ENCODE assay signal across 9 mouse cellular contexts in genomic region chr6:93445124-93445523, GRCm38 (mm10).
A peak's percentile ranks its signal among the peaks of the same experiment; 100 is the strongest.
DNase-seq lines count a peak whose midpoint lies in the region; ATAC-seq and TF ChIP-seq lines count a peak whose summit lies in the region.
"Had no signal": no experiment of that assay in that cellular context is flagged by ENCODE, and none has a peak within 500 bp of the region (broad histone marks: within the 10 kb centered on the region; RNA-seq: fewer than 3 reads in every experiment).

No protein-coding gene starts in this region.

- TF ChIP-seq CTCF in liver, adult 2 months (IDR thresholded peaks at IDR 0.05; ENCODE audit: low read depth, low read length) = no peak

- no peak for TF ChIP-seq POLR2A in liver, adult 2 months (IDR thresholded peaks at IDR 0.05; ENCODE audit: extremely low read depth, insufficient read depth, low read length)

- H3K9me3 ChIP-seq in forebrain, embryonic 14.5 days (replicated peaks; ENCODE audit: control insufficient read depth, low read length) = no peaks in the 10 kb centered on the region
- no peaks in the 10 kb centered on the region for H3K9me3 ChIP-seq in forebrain, embryonic 15.5 days
- H3K9me3 ChIP-seq in liver, embryonic 11.5 days (ENCODE audit: control insufficient read depth, low read length) = no peaks in the 10 kb centered on the region
- H3K9me3 ChIP-seq: limb, embryonic 15.5 days had no signal

- no peak overlapping the region for H3K27ac ChIP-seq in forebrain, embryonic 14.5 days (ENCODE audit: low read depth, low read length)
- H3K27ac ChIP-seq in forebrain, embryonic 15.5 days (replicated peaks) = no peak overlapping the region
- no peak overlapping the region for H3K27ac ChIP-seq in liver, adult 2 months (replicated peaks; ENCODE audit: insufficient read depth, low read depth, low read length)
- no peak overlapping the region for H3K27ac ChIP-seq in liver, embryonic 11.5 days (ENCODE audit: low read depth, low read length)
- H3K27ac ChIP-seq: limb, embryonic 15.5 days had no signal

- H3K4me1 ChIP-seq in forebrain, embryonic 14.5 days (ENCODE audit: control insufficient read depth, insufficient read depth, low read length) = peaks cover 10% of the 10 kb centered on the region
- peaks cover 12% of the 10 kb centered on the region for H3K4me1 ChIP-seq in forebrain, embryonic 15.5 days
- no peaks in the 10 kb centered on the region; the same call in 1 of the 2 replicates for H3K4me1 ChIP-seq in liver, adult 2 months (ENCODE audit: control insufficient read depth, insufficient read depth, low read length)
- no peaks in the 10 kb centered on the region; the same call in 1 of the 2 replicates for H3K4me1 ChIP-seq in liver, embryonic 11.5 days (replicated peaks; ENCODE audit: control insufficient read depth, insufficient read depth, low read length)

- no peak for ATAC-seq in forebrain, embryonic 14.5 days
- ATAC-seq in forebrain, embryonic 15.5 days (replicated peaks) = no peak
- no peak for ATAC-seq in liver, embryonic 11.5 days (replicated peaks; ENCODE audit: low FRiP score)
- ATAC-seq in megakaryocyte-erythroid progenitor cell, adult 5-6 weeks (replicated peaks; ENCODE audit: low FRiP score, low TSS enrichment, poor library complexity, severe bottlenecking) = no peak

- H3K4me2 ChIP-seq in forebrain, embryonic 14.5 days (ENCODE audit: low read length) = no peak overlapping the region
- no peak overlapping the region for H3K4me2 ChIP-seq in forebrain, embryonic 15.5 days (replicated peaks)
- no peak overlapping the region for H3K4me2 ChIP-seq in liver, embryonic 11.5 days
- H3K4me2 ChIP-seq: limb, embryonic 15.5 days had no signal

- DNase-seq in forebrain, embryonic 14.5 days (ENCODE audit: low spot score) = peak; percentile 65
- peak; percentile 32 for DNase-seq in liver, adult 2 months (ENCODE audit: extremely low read depth, low read depth, low spot score)
- no peak for DNase-seq in liver, embryonic 11.5 days (ENCODE audit: low spot score)
- peak; percentile 54 for DNase-seq in embryo, embryonic 9.5 days (ENCODE audit: extremely low spot score)
- DNase-seq in lung, postnatal 25 days (ENCODE audit: low spot score) = peak; percentile 56
- no peak for DNase-seq in Muller cell, postnatal 12 days (ENCODE audit: inconsistent ontology term)

- H3K9ac ChIP-seq in forebrain, embryonic 14.5 days (ENCODE audit: low read length) = no peak overlapping the region
- H3K9ac ChIP-seq in forebrain, embryonic 15.5 days (replicated peaks) = no peak overlapping the region
- no peak overlapping the region for H3K9ac ChIP-seq in liver, adult 2 months (ENCODE audit: low read depth, low read length)
- no peak overlapping the region for H3K9ac ChIP-seq in liver, embryonic 11.5 days (ENCODE audit: low read depth, low read length)
- H3K9ac ChIP-seq: limb, embryonic 15.5 days had no signal

- H3K36me3 ChIP-seq in forebrain, embryonic 14.5 days (ENCODE audit: control insufficient read depth, insufficient read depth, low read length) = no peaks in the 10 kb centered on the region
- H3K36me3 ChIP-seq in forebrain, embryonic 15.5 days = no peaks in the 10 kb centered on the region
- H3K36me3 ChIP-seq in liver, adult 2 months (ENCODE audit: control insufficient read depth, insufficient read depth, low read length) = no peaks in the 10 kb centered on the region
- no peaks in the 10 kb centered on the region for H3K36me3 ChIP-seq in liver, embryonic 11.5 days (ENCODE audit: control insufficient read depth, insufficient read depth, low read length)
- H3K36me3 ChIP-seq: limb, embryonic 15.5 days had no signal

- 56% methylated on average over 5 of the region's 5 CpGs for WGBS in forebrain, embryonic 14.5 days
- 58% methylated on average over 5 of the region's 5 CpGs for WGBS in forebrain, embryonic 15.5 days
- WGBS in liver, adult 2 months = 57% methylated on average over 5 of the region's 5 CpGs
- WGBS in liver, embryonic 11.5 days = 61% methylated on average over 5 of the region's 5 CpGs

- no peak overlapping the region for H3K4me3 ChIP-seq in forebrain, embryonic 14.5 days (ENCODE audit: low read depth, low read length)
- no peak overlapping the region for H3K4me3 ChIP-seq in forebrain, embryonic 15.5 days
- no peak overlapping the region for H3K4me3 ChIP-seq in liver, adult 2 months (ENCODE audit: insufficient read depth, low read depth, low read length)
- no peak overlapping the region for H3K4me3 ChIP-seq in liver, embryonic 11.5 days (ENCODE audit: low read depth, low read length)
- H3K4me3 ChIP-seq: limb, embryonic 15.5 days had no signal

- H3K27me3 ChIP-seq in forebrain, embryonic 14.5 days (replicated peaks; ENCODE audit: control insufficient read depth, insufficient read depth, low read length) = no peaks in the 10 kb centered on the region
- H3K27me3 ChIP-seq in forebrain, embryonic 15.5 days = no peaks in the 10 kb centered on the region
- no peaks in the 10 kb centered on the region for H3K27me3 ChIP-seq in liver, adult 2 months (ENCODE audit: control insufficient read depth, insufficient read depth, low read length)
- H3K27me3 ChIP-seq in liver, embryonic 11.5 days (replicated peaks; ENCODE audit: control insufficient read depth, insufficient read depth, low read length) = no peaks in the 10 kb centered on the region
- H3K27me3 ChIP-seq: limb, embryonic 15.5 days had no signal

- H3K79me2 ChIP-seq in liver, adult 2 months (ENCODE audit: control insufficient read depth, insufficient read depth, low read length) = no peaks in the 10 kb centered on the region

Comparison
In these comparisons a context has a peak if more than half of its experiments do, and no peak if none do; other contexts are left out.
1. DNase-seq: peak in forebrain, embryonic 14.5 days (single experiment), liver, adult 2 months (single experiment), embryo, embryonic 9.5 days (single experiment) and lung, postnatal 25 days (single experiment); none in liver, embryonic 11.5 days (single experiment) and Muller cell, postnatal 12 days (single experiment).